Mouse (Mus musculus) hindbrain, embryonic 13.5 days (tissue): ENCODE measurements around the gene Larp6. TPM values are rescaled to one million over a fixed set of nuclear protein-coding genes. Genes with fewer than 3 reads are reported as not detected.

Experiments
- ATAC-seq: fragments of 200-750 bp; cut with Nextera tagmentation; 2 replicates; pipeline ENCODE4 v1.8.0; 2017; ENCODE audit warnings: moderate TSS enrichment; ENCODE audit not compliant: low FRiP score
- H3K27ac ChIP-seq: fragments of 300-500 bp; sonication (generic); 2 replicates; pipeline ENCODE4 v1.5.1; 2015; ENCODE audit warnings: inconsistent platforms, mild to moderate bottlenecking, moderate library complexity
- H3K27me3 ChIP-seq: fragments of 300-500 bp; sonication (generic); 2 replicates; pipeline ENCODE4 v1.6.1; 2015; ENCODE audit warnings: mild to moderate bottlenecking, inconsistent platforms
- H3K36me3 ChIP-seq: fragments of 300-500 bp; sonication (generic); 2 replicates; pipeline ENCODE4 v1.6.1; 2015; ENCODE audit warnings: mild to moderate bottlenecking, inconsistent platforms
- H3K4me1 ChIP-seq: fragments of 300-500 bp; sonication (generic); replicated peaks from 2 replicates; pipeline ENCODE4 v1.6.1; 2015; ENCODE audit warnings: inconsistent platforms
- H3K4me2 ChIP-seq: fragments of 300-500 bp; sonication (generic); 2 replicates; pipeline ENCODE4 v1.6.1; 2015; ENCODE audit warnings: inconsistent platforms, mild to moderate bottlenecking, moderate library complexity
- H3K4me3 ChIP-seq: fragments of 300-500 bp; sonication (generic); 2 replicates; pipeline ENCODE4 v1.5.1; 2015; ENCODE audit warnings: mild to moderate bottlenecking, inconsistent platforms
- H3K9ac ChIP-seq: fragments of 300-500 bp; sonication (generic); 2 replicates; pipeline ENCODE4 v1.6.1; 2015; ENCODE audit warnings: mild to moderate bottlenecking, inconsistent platforms
- H3K9me3 ChIP-seq: fragments of 300-500 bp; sonication (generic); 2 replicates; pipeline ENCODE4 v1.6.1; 2016; ENCODE audit warnings: inconsistent platforms
- WGBS: fragments of 180-500 bp; shearing (Covaris S2); methylation state at CpG from one replicate; pipeline ENCODE4 v1.1.7; 2015; 5-methylcytosine and 5-hydroxymethylcytosine counted together
- polyA plus RNA-seq: library from polyadenylated mRNA; unstranded; fragments of >200 nt; fragmentation: Nextera tagmentation; extraction: Ambion mirVana; gene quantifications from 2 replicates; pipeline ENCODE4 v1.2.1, GENCODE M21; 2015

The Larp6 gene
- polyA plus RNA-seq, 1 experiment from 2014 or later: 10.3 TPM

DNA sequence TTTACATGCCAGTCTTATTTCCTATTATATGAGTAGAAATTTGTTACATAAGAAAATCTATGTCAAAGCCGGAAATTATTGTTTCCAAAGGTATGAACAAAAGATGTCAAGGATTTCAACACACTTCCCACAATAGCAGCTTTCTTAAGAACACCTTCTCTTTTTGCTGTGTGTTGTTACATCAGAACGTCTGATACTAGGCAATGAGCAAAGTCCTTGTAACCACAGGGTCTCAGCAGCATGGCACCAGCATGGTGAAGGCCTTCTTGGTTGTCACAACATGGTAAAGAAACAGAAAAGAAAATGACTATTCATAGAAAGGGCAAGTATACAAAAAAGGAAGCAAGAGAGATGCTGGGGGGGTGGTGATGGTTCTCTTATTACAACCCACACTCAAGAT is 60.9 kb downstream of the Larp6 start:
- Histone ChIP-seq H3K9me3 (no peaks in the 10 kb centered on the region), H3K27ac (no peak overlapping the region), H3K4me2 (no peak overlapping the region), H3K4me3 (no peak overlapping the region), H3K36me3 (no peaks in the 10 kb centered on the region), H3K4me1 (0 out of 2 replicates have a peak, but pooled peaks cover 6% of the 10 kb centered on the region), H3K9ac (no peak overlapping the region), H3K27me3 (no peaks in the 10 kb centered on the region)
- ATAC-seq: no peak
- WGBS: 86% methylated on average over 2 of the region's 2 CpGs

DNA sequence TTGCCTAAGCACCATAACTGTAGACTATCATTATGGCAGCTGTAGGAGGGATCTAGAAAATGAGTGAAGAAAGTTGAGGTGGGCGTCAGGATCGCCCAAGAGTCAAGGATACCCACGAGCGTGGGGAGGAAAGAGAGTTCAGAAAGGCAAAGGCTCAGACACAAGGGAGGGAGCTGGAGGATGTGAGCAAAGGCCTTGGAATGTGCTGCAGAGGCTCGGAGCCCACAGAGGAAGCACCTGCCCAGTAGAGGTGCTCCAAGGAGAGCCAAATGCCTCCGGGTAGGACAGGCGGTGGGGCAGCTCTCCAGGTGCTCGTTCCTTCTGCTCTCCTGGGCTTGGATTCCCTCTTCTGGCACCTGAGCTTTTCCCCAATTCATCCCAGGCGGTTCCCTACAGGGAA is 64.1 kb downstream of the Larp6 start:
- WGBS: 87% methylated on average over 9 of the region's 9 CpGs
- peaks cover 4% of the 10 kb centered on the region for H3K4me1 ChIP-seq
- H3K9ac ChIP-seq: no peak overlapping the region
- no peak for ATAC-seq
- no peak overlapping the region for H3K4me2 ChIP-seq
- no peak overlapping the region for H3K4me3 ChIP-seq
- H3K36me3 ChIP-seq: no peaks in the 10 kb centered on the region
- H3K27ac ChIP-seq: no peak overlapping the region
- no peaks in the 10 kb centered on the region for H3K27me3 ChIP-seq
- H3K9me3 ChIP-seq: no peaks in the 10 kb centered on the region

DNA sequence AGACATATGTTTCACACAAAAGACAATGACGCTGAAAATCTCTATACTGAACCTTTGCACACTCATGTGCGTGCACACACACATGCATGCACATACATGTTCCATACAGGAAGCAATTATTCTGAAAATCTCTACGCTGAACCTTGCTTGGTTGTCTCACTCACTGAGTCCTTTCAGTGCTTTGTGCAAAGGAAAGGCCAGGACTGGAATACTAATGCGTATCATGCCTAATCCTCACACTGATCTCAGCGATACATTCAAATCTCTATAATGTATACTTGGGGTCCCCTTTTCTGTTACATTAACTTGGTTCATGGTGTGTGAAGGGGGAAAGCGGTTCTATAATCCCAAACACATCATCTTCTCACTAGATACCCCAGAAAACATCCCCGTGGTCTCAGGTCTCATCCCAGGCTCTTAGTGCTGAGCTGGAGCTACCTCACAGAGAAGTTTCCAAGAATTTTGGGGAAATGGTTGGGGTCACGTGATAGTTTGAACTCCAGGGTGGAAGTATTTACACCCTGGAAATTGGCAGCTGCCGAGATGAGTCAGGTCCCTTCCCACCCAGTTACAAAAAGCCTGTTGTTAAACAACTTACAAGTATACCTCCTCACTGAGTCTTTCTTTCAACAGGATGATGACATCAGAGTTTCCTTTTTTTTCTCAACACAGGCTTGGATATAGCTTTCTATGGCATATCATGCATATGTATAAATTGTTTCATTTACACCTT is 69.4 kb downstream of the Larp6 start:
- H3K36me3 ChIP-seq: no peaks in the 10 kb centered on the region
- peaks cover 5% of the 10 kb centered on the region for H3K4me1 ChIP-seq
- no peak overlapping the region for H3K27ac ChIP-seq
- H3K4me3 ChIP-seq: no peak overlapping the region
- no peak for ATAC-seq
- H3K4me2 ChIP-seq: no peak overlapping the region
- 79% methylated on average over 9 of the region's 9 CpGs for WGBS
- H3K9me3 ChIP-seq: no peaks in the 10 kb centered on the region
- no peak overlapping the region for H3K9ac ChIP-seq
- H3K27me3 ChIP-seq: no peaks in the 10 kb centered on the region

DNA sequence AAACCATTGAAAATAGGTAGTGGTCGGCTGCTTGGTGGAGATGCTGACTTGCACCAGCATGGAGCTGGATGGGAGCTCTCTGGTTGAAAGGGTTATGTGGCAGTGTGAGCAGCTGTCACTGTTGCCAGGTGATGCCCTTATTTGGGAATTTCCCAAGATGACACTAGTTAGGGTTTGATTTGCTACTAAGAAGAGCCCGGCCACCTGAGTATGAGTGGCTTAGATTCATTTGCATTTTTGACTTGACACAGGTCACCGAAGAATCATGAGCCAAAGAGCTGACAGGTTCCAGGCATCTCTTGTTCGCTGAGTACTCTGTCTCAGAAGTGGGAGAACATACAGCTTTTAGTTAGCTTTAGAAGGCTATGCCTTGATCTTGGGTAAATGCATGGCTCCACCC is 72.3 kb downstream of the Larp6 start:
- Histone ChIP-seq H3K4me3 (no peak overlapping the region), H3K4me1 (peaks cover 5% of the 10 kb centered on the region), H3K4me2 (no peak overlapping the region), H3K27ac (no peak overlapping the region), H3K9ac (no peak overlapping the region), H3K27me3 (no peaks in the 10 kb centered on the region), H3K9me3 (no peaks in the 10 kb centered on the region), H3K36me3 (no peaks in the 10 kb centered on the region)
- 75% methylated on average over 4 of the region's 4 CpGs for WGBS
- ATAC-seq: no peak

DNA sequence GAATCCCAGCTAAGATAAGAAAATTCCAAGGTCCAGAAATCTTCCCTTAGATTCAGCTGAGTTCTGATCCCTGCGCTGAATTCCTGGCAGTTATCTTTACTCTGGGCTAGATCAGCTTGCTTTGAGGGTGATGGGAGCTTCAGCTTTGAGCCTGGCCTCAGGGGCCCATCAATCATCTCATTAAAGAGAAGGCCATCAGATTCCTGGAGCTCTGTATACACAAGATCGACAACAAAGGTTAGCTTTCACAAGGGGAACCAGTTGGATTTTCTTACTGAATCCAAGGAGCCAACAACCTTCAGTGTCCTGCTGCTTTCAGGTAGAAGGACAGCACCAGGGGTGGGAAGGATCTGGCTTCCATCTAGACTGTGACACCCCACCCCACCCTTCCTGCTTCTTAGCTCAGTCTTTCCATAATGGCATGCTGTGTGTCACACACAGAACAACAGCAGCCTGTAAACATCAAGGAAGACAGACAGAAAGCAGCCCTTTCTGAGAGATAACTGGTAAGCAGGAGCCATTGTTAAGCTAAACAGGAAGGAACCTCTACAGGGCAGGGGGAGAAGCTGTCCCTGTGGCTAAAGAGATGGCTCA is 74.8 kb downstream of the Larp6 start:
- Histone ChIP-seq H3K9ac (no peak overlapping the region), H3K27ac (no peak overlapping the region), H3K9me3 (no peaks in the 10 kb centered on the region), H3K4me1 (no peaks in the 10 kb centered on the region), H3K36me3 (no peaks in the 10 kb centered on the region), H3K4me3 (no peak overlapping the region), H3K27me3 (peaks cover 1% of the 10 kb centered on the region; the same call in 1 of the 2 replicates), H3K4me2 (no peak overlapping the region)
- WGBS: 11% methylated on average over 2 of the region's 2 CpGs
- no peak for ATAC-seq

Other genes with a start within 250 kb of the Larp6 start
- gene Thsd4, start 190.9 kb upstream of the Larp6 start, polyA plus RNA-seq: 6.2 and 8.1 TPM in 2 replicates
- gene Lrrc49, start 24.8 kb upstream of the Larp6 start, polyA plus RNA-seq: 67.9 and 70.0 TPM in 2 replicates
- gene Uaca, start 81.6 kb downstream of the Larp6 start, polyA plus RNA-seq: 22.5 and 23.9 TPM in 2 replicates